Mouse (Mus musculus) midbrain, embryonic 14.5 days (tissue): ENCODE data around the gene Stat5b. TPM values are rescaled to one million over a fixed set of nuclear protein-coding genes. Genes with fewer than 3 reads are reported as not detected.
A peak's percentile ranks its signal among the peaks of the same experiment; 100 is the strongest.

Source experiments
- ATAC-seq: fragments of 200-750 bp; cut with Nextera tagmentation; 2 replicates; pipeline ENCODE4 v1.8.0; 2017; ENCODE audit warnings: moderate number of reproducible peaks, moderate library complexity; ENCODE audit not compliant: low FRiP score, low TSS enrichment
- DNase-seq: peaks from one replicate; pipeline ENCODE4 v3.0.0-alpha.2; 2015
- H3K27ac ChIP-seq: fragments of 300-500 bp; sonication (generic); replicated peaks from 2 replicates; pipeline ENCODE4 v1.5.1; 2014; ENCODE audit warnings: mild to moderate bottlenecking, low read depth, low read length, moderate library complexity
- H3K27me3 ChIP-seq: fragments of 300-500 bp; sonication (generic); 2 replicates; pipeline ENCODE4 v1.6.1; 2014; ENCODE audit warnings: low read length, control low read depth, mixed read lengths; ENCODE audit not compliant: control insufficient read depth, insufficient read depth
- H3K36me3 ChIP-seq: fragments of 300-500 bp; sonication (generic); 2 replicates; pipeline ENCODE4 v1.6.1; 2014; ENCODE audit warnings: low read length, control low read depth; ENCODE audit not compliant: control insufficient read depth, insufficient read depth
- H3K4me1 ChIP-seq: fragments of 300-500 bp; sonication (generic); 2 replicates; pipeline ENCODE4 v1.6.1; 2014; ENCODE audit warnings: mild to moderate bottlenecking, antibody characterized with exemption, low read length, control low read depth; ENCODE audit not compliant: control insufficient read depth, insufficient read depth
- H3K4me2 ChIP-seq: fragments of 300-500 bp; sonication (generic); 2 replicates; pipeline ENCODE4 v1.6.1; 2014; ENCODE audit warnings: mild to moderate bottlenecking, low read length, moderate library complexity
- H3K4me3 ChIP-seq: fragments of 300-500 bp; sonication (generic); replicated peaks from 2 replicates; pipeline ENCODE4 v1.5.1; 2014; ENCODE audit warnings: low read depth, low read length
- H3K9ac ChIP-seq: fragments of 300-500 bp; sonication (generic); replicated peaks from 2 replicates; pipeline ENCODE4 v1.6.1; 2014; ENCODE audit warnings: mild to moderate bottlenecking, low read length, moderate library complexity
- H3K9me3 ChIP-seq: fragments of 300-500 bp; sonication (generic); 2 replicates; pipeline ENCODE4 v1.6.1; 2016; ENCODE audit warnings: low read length, control low read depth, mixed read lengths; ENCODE audit not compliant: control insufficient read depth
- WGBS: fragments of 180-500 bp; shearing (Covaris S2); extraction: QIAGEN DNeasy Blood & Tissue Kit; methylation state at CpG from one replicate; pipeline ENCODE4 v1.1.7; 2014; 5-methylcytosine and 5-hydroxymethylcytosine counted together
- polyA plus RNA-seq: library from polyadenylated mRNA; unstranded; fragments of >200 nt; fragmentation: Nextera tagmentation; extraction: Ambion mirVana; gene quantifications from 2 replicates; pipeline ENCODE4 v1.2.1, GENCODE M21; 2014

Gene Stat5b
- polyA plus RNA-seq, 1 experiment from 2014 or later, result 18.6 TPM

- Histone ChIP-seq H3K9ac (no peak overlapping the region), H3K36me3 (peaks cover 10% of the 10 kb centered on the region; the same call in 1 of the 2 replicates), H3K9me3 (no peaks in the 10 kb centered on the region), H3K4me2 (peak overlapping the region; percentile 87), H3K4me3 (no peak overlapping the region), H3K27ac (no peak overlapping the region), H3K27me3 (no peaks in the 10 kb centered on the region), H3K4me1 (peaks cover 19% of the 10 kb centered on the region)
- DNase-seq, result no peak
- no peak for ATAC-seq
- whole genome bisulfite sequencing, result 85% methylated on average over 14 of the region's 14 CpGs
Observed at GRCm38 (mm10) chr11:100735954-100736745, 114.4 kb downstream of the Stat5b start.

GRCm38 (mm10) chr11:100735134-100735865, 115.2 kb downstream of the Stat5b start:
- H3K36me3 ChIP-seq, result peaks cover 10% of the 10 kb centered on the region; the same call in 1 of the 2 replicates
- DNase-seq, result no peak
- no peak overlapping the region for H3K4me2 ChIP-seq
- H3K4me1 ChIP-seq, result peaks cover 19% of the 10 kb centered on the region
- no peak overlapping the region for H3K27ac ChIP-seq
- no peak overlapping the region for H3K9ac ChIP-seq
- no peaks in the 10 kb centered on the region for H3K27me3 ChIP-seq
- no peak for ATAC-seq
- WGBS, result 93% methylated on average over 9 of the region's 9 CpGs
- no peaks in the 10 kb centered on the region for H3K9me3 ChIP-seq
- H3K4me3 ChIP-seq, result no peak overlapping the region

Other genes with a start within 250 kb of the Stat5b start
- gene Nkiras2, start 231.5 kb downstream of the Stat5b start, polyA plus RNA-seq, result 125 and 129 TPM in 2 replicates
- gene Dnajc7, start 230.6 kb downstream of the Stat5b start, polyA plus RNA-seq, result 93.7 and 108 TPM in 2 replicates
- gene Zfp385c, start 158.3 kb downstream of the Stat5b start, polyA plus RNA-seq, result 0.41 and 0.49 TPM in 2 replicates
- 2.0 and 2.1 TPM in 2 replicates for gene Dhx58, start 146.5 kb downstream of the Stat5b start, polyA plus RNA-seq
- 50.0 and 53.7 TPM in 2 replicates for gene Kat2a, start 138.3 kb downstream of the Stat5b start, polyA plus RNA-seq
- gene Hspb9, start 136.9 kb downstream of the Stat5b start, polyA plus RNA-seq, result 0.70 TPM in 1 of 2 replicates, not detected in the other
- gene Rab5c, start 112.5 kb downstream of the Stat5b start, polyA plus RNA-seq, result 86.8 and 156 TPM in 2 replicates
- 9.8 and 13.0 TPM in 2 replicates for gene Kcnh4, start 90.8 kb downstream of the Stat5b start, polyA plus RNA-seq
- 0.55 TPM in 1 of 2 replicates, not detected in the other for gene Hcrt, start 87.8 kb downstream of the Stat5b start, polyA plus RNA-seq
- gene Ghdc, start 79.8 kb downstream of the Stat5b start, polyA plus RNA-seq, result 3.0 TPM in 2 replicates
- gene Stat5a, start 8.6 kb upstream of the Stat5b start, polyA plus RNA-seq, result 1.7 and 1.9 TPM in 2 replicates
- 29.6 and 30.6 TPM in 2 replicates for gene Stat3, start 88.8 kb upstream of the Stat5b start, polyA plus RNA-seq
- gene Cavin1, start 120.2 kb upstream of the Stat5b start, polyA plus RNA-seq, result 8.0 and 16.3 TPM in 2 replicates
- gene Atp6v0a1, start 158.7 kb upstream of the Stat5b start, polyA plus RNA-seq, result 115 and 119 TPM in 2 replicates
- gene Naglu, start 219.3 kb upstream of the Stat5b start, polyA plus RNA-seq, result 9.5 and 9.8 TPM in 2 replicates
- 0.16 and 0.43 TPM in 2 replicates for gene Hsd17b1, start 227.7 kb upstream of the Stat5b start, polyA plus RNA-seq
- gene Coasy, start 231.8 kb upstream of the Stat5b start, polyA plus RNA-seq, result 43.6 and 44.4 TPM in 2 replicates
- 92.9 and 100 TPM in 2 replicates for gene Mlx, start 236.6 kb upstream of the Stat5b start, polyA plus RNA-seq
- 19.2 and 19.6 TPM in 2 replicates for gene Psmc3ip, start 244.7 kb upstream of the Stat5b start, polyA plus RNA-seq